Mouse (Mus musculus): ENCODE measurements around the gene Agpat4. TPM values are rescaled to one million over a fixed set of nuclear protein-coding genes. Genes with fewer than 3 reads are reported as not detected.
A peak's percentile ranks its signal among the peaks of the same experiment; 100 is the strongest.
"Not testable (repeated sequence)": the region's sequence is repeated elsewhere in the genome, so short reads cannot be mapped to it uniquely, and the experiment has no call there.

Agpat4 gene
- polyA plus RNA-seq, 1 experiment from 2014 or later, result 42.6 TPM

DNA sequence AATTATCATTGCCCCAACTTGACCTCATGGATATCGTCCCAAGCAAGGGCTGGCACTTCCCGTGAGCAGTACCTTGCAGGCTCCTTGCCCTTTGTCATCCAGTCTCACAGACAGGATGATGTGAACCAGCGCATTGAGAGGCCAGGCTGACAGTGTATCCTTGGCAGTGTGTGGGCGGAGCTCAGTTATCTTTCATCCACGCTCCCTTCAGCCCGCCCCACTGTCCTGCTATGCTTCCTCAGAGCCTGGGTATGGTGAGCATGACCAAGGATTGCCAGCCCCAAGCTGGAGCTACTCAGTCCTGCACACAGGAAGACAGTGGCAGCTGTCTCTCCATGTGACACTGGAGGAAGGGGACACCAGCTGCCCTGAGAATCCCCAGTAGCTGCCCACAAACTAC lies 97.7 kb downstream of the Agpat4 start:
- Histone ChIP-seq H3K27me3 (no peaks in the 10 kb centered on the region), H3K4me3 (no peak overlapping the region), H3K9me3 (no peaks in the 10 kb centered on the region), H3K9ac (no peak overlapping the region), H3K4me1 (no peaks in the 10 kb centered on the region), H3K27ac (no peak overlapping the region), H3K36me3 (peaks cover 88% of the 10 kb centered on the region), H3K4me2 (replicated peaks) (no peak overlapping the region)
- ATAC-seq (ENCODE audit: insufficient number of reproducible peaks, insufficient read depth, low FRiP score, low TSS enrichment), result no peak
- 76% methylated on average over 6 of the region's 6 CpGs for WGBS

GRCm38 (mm10) chr17:12221926-12222325 lies 103.4 kb downstream of the Agpat4 start:
- H3K27ac ChIP-seq, result no peak overlapping the region
- H3K36me3 ChIP-seq, result peaks cover 49% of the 10 kb centered on the region
- no peak overlapping the region for H3K4me2 ChIP-seq (replicated peaks)
- no peak overlapping the region for H3K4me3 ChIP-seq
- ATAC-seq (ENCODE audit: insufficient number of reproducible peaks, insufficient read depth, low FRiP score, low TSS enrichment), result no peak
- H3K4me1 ChIP-seq, result peaks cover 7% of the 10 kb centered on the region; the same call in 1 of the 2 replicates
- no peaks in the 10 kb centered on the region for H3K9me3 ChIP-seq
- no peaks in the 10 kb centered on the region for H3K27me3 ChIP-seq
- WGBS, result 75% methylated on average over 6 of the region's 6 CpGs
- H3K9ac ChIP-seq, result no peak overlapping the region

DNA sequence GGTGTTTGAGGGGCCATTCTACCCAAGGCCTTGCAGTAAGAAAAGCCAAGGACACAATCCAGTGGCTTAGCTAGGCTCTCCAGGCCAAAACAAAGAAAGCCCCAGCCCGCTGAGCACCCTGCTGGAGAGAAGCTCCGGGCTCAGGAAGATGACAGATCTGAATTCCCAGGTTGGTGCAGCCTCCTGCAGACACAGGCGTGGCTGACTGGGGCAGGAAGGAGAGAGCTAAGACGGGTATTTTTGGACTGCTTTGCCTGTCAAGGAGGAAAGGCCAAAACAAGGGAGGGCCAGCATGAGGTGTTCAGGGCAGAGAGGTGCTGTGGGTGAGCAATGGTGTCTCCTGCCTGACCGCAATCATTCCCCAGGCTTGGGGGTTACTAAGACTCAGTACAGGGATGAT lies 105.2 kb downstream of the Agpat4 start:
- Histone ChIP-seq H3K4me1 (peaks cover 7% of the 10 kb centered on the region; the same call in 1 of the 2 replicates), H3K27ac (no peak overlapping the region), H3K9ac (no peak overlapping the region), H3K4me2 (replicated peaks) (no peak overlapping the region), H3K27me3 (no peaks in the 10 kb centered on the region), H3K4me3 (no peak overlapping the region), H3K36me3 (peaks cover 51% of the 10 kb centered on the region), H3K9me3 (no peaks in the 10 kb centered on the region)
- no peak for ATAC-seq (ENCODE audit: insufficient number of reproducible peaks, insufficient read depth, low FRiP score, low TSS enrichment)
- WGBS, result 44% methylated on average over 5 of the region's 5 CpGs

GRCm38 (mm10) chr17:12224145-12224544 lies 105.6 kb downstream of the Agpat4 start:
- Histone ChIP-seq H3K4me1 (peaks cover 7% of the 10 kb centered on the region; the same call in 1 of the 2 replicates), H3K9ac (no peak overlapping the region), H3K27me3 (no peaks in the 10 kb centered on the region), H3K36me3 (peaks cover 52% of the 10 kb centered on the region), H3K4me3 (no peak overlapping the region), H3K9me3 (no peaks in the 10 kb centered on the region), H3K4me2 (replicated peaks) (no peak overlapping the region), H3K27ac (no peak overlapping the region)
- 80% methylated on average over 9 of the region's 9 CpGs for WGBS
- ATAC-seq (ENCODE audit: insufficient number of reproducible peaks, insufficient read depth, low FRiP score, low TSS enrichment), result no peak

DNA sequence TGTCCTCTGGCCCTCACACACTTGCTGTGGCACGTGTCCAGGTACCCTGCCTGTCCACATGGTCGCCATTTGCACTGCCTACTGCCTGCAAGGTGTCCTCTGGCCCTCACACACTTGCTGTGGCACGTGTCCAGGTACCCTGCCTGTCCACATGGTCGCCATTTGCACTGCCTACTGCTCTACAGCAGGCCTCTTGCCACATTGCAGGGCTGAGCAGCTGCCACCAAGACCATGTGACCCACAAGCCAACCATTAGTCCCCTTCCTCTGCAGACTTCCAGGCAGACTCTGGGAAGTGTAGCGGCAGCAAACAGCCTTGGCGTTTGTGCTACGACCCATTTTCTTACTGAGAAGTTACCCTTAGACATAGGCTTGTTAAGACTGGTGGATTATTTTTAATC lies 106.0 kb downstream of the Agpat4 start:
- not testable (repeated sequence) for H3K9ac ChIP-seq; H3K4me1 ChIP-seq; ATAC-seq (ENCODE audit: insufficient number of reproducible peaks, insufficient read depth, low FRiP score, low TSS enrichment); H3K4me3 ChIP-seq; H3K27me3 ChIP-seq; H3K9me3 ChIP-seq; H3K4me2 ChIP-seq (replicated peaks); H3K27ac ChIP-seq
- peaks cover 53% of the 10 kb centered on the region for H3K36me3 ChIP-seq
- WGBS, result 84% methylated on average over 7 of the region's 7 CpGs

- Histone ChIP-seq H3K4me1 (peaks cover 7% of the 10 kb centered on the region; the same call in 1 of the 2 replicates), H3K27ac (no peak overlapping the region), H3K4me2 (replicated peaks) (no peak overlapping the region), H3K4me3 (no peak overlapping the region), H3K36me3 (peaks cover 53% of the 10 kb centered on the region), H3K9ac (no peak overlapping the region), H3K27me3 (no peaks in the 10 kb centered on the region), H3K9me3 (no peaks in the 10 kb centered on the region)
- no peak for ATAC-seq (ENCODE audit: insufficient number of reproducible peaks, insufficient read depth, low FRiP score, low TSS enrichment)
- 52% methylated on average over 1 of the region's 1 CpGs for WGBS
Observed at GRCm38 (mm10) chr17:12225227-12225626, 106.7 kb downstream of the Agpat4 start.

GRCm38 (mm10) chr17:12226551-12226950 lies 108.0 kb downstream of the Agpat4 start:
- no peak for ATAC-seq (ENCODE audit: insufficient number of reproducible peaks, insufficient read depth, low FRiP score, low TSS enrichment)
- Histone ChIP-seq H3K36me3 (peaks cover 53% of the 10 kb centered on the region), H3K4me2 (replicated peaks) (no peak overlapping the region), H3K9me3 (no peaks in the 10 kb centered on the region), H3K27ac (no peak overlapping the region), H3K4me1 (peaks cover 7% of the 10 kb centered on the region; the same call in 1 of the 2 replicates), H3K9ac (no peak overlapping the region), H3K4me3 (no peak overlapping the region), H3K27me3 (no peaks in the 10 kb centered on the region)
- WGBS, result 24% methylated on average over 12 of the region's 12 CpGs

DNA sequence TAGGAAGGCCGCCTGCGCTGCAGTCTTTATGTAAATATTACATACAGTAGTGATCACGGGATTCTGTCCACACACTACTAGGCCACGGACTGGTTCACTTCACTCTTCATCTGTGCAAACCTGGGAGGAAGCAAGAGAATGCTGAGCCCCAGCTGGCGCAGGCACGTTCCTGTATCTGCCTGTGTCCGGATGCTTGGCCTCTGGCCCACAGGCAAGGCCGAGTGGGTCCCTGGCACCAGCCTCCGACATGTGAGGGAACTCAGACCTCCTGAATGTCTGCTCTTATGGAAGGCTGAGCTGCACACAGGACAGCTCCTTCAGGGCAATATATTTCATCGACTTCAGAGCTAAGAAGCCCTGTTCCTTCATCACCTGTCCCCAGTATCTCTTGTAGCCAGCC lies 109.5 kb downstream of the Agpat4 start:
- 84% methylated on average over 10 of the region's 10 CpGs for WGBS
- 0 out of 2 replicates have a peak overlapping the region, but pooled peaks have one; percentile 30 for H3K27ac ChIP-seq
- H3K9me3 ChIP-seq, result no peaks in the 10 kb centered on the region
- no peak overlapping the region for H3K9ac ChIP-seq
- peaks cover 58% of the 10 kb centered on the region for H3K36me3 ChIP-seq
- no peak overlapping the region for H3K4me2 ChIP-seq (replicated peaks)
- H3K4me1 ChIP-seq, result peaks cover 7% of the 10 kb centered on the region; the same call in 1 of the 2 replicates
- no peaks in the 10 kb centered on the region for H3K27me3 ChIP-seq
- ATAC-seq (ENCODE audit: insufficient number of reproducible peaks, insufficient read depth, low FRiP score, low TSS enrichment), result no peak
- H3K4me3 ChIP-seq, result no peak overlapping the region

DNA sequence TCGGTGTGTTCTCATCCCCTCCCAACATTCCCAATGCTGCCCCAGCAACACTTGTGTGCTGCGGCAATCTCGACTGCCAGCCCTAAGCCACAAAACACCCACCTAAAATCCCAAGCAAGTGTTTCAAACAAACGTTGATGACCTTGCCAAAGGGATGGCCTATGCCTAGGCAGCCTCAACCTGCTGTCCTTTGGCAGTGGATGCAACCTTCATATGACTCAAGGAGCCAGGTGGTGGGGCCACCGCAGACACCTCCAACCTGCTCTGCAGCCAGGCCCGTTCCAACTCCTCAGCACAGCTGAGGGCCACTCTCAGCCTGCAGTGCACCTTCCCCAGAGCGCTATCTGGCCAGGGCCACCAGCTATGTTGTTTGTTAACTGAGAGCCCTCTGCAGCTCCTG lies 110.0 kb downstream of the Agpat4 start:
- no peak for ATAC-seq (ENCODE audit: insufficient number of reproducible peaks, insufficient read depth, low FRiP score, low TSS enrichment)
- H3K36me3 ChIP-seq, result peaks cover 63% of the 10 kb centered on the region
- H3K4me1 ChIP-seq, result peaks cover 7% of the 10 kb centered on the region; the same call in 1 of the 2 replicates
- H3K27me3 ChIP-seq, result no peaks in the 10 kb centered on the region
- H3K4me2 ChIP-seq (replicated peaks), result no peak overlapping the region
- no peaks in the 10 kb centered on the region for H3K9me3 ChIP-seq
- 92% methylated on average over 7 of the region's 7 CpGs for WGBS
- H3K4me3 ChIP-seq, result no peak overlapping the region
- H3K27ac ChIP-seq, result no peak overlapping the region
- H3K9ac ChIP-seq, result no peak overlapping the region

GRCm38 (mm10) chr17:12229756-12230155 lies 111.3 kb downstream of the Agpat4 start:
- Histone ChIP-seq H3K27me3 (no peaks in the 10 kb centered on the region), H3K4me3 (no peak overlapping the region), H3K36me3 (peaks cover 69% of the 10 kb centered on the region), H3K4me1 (peaks cover 7% of the 10 kb centered on the region; the same call in 1 of the 2 replicates), H3K27ac (no peak overlapping the region), H3K9me3 (no peaks in the 10 kb centered on the region), H3K4me2 (replicated peaks) (no peak overlapping the region), H3K9ac (no peak overlapping the region)
- 92% methylated on average over 9 of the region's 9 CpGs for WGBS
- no peak for ATAC-seq (ENCODE audit: insufficient number of reproducible peaks, insufficient read depth, low FRiP score, low TSS enrichment)

DNA sequence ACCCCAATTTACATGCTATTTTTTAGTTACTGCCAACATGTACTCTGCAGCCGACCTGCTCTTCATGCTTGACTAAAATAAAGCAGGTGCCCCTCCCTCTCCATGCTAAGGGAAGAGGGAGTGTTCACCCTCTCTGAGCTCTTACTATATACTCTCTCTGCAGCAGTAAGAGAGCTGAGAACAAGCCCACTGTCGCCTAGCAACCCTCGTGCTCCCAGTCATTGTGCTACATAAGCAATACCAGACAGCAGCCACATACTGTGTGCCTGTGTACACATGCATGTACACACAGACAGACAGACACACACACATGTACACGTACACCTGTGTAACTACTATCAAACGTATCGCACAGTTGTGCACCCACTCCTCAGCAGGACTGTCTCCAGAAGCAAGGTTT lies 111.7 kb downstream of the Agpat4 start:
- no peak overlapping the region for H3K27ac ChIP-seq
- no peak for ATAC-seq (ENCODE audit: insufficient number of reproducible peaks, insufficient read depth, low FRiP score, low TSS enrichment)
- no peaks in the 10 kb centered on the region for H3K9me3 ChIP-seq
- H3K4me2 ChIP-seq (replicated peaks), result no peak overlapping the region
- H3K4me3 ChIP-seq, result no peak overlapping the region
- peaks cover 73% of the 10 kb centered on the region for H3K36me3 ChIP-seq
- WGBS, result 87% methylated on average over 6 of the region's 6 CpGs
- no peak overlapping the region for H3K9ac ChIP-seq
- peaks cover 7% of the 10 kb centered on the region; the same call in 1 of the 2 replicates for H3K4me1 ChIP-seq
- no peaks in the 10 kb centered on the region for H3K27me3 ChIP-seq

- no peak for ATAC-seq (ENCODE audit: insufficient number of reproducible peaks, insufficient read depth, low FRiP score, low TSS enrichment)
- Histone ChIP-seq H3K36me3 (peaks cover 82% of the 10 kb centered on the region), H3K9ac (no peak overlapping the region), H3K4me3 (no peak overlapping the region), H3K27me3 (no peaks in the 10 kb centered on the region), H3K4me2 (replicated peaks) (no peak overlapping the region), H3K27ac (no peak overlapping the region), H3K9me3 (no peaks in the 10 kb centered on the region), H3K4me1 (peaks cover 7% of the 10 kb centered on the region; the same call in 1 of the 2 replicates)
- 93% methylated on average over 7 of the region's 7 CpGs for WGBS
Observed at GRCm38 (mm10) chr17:12231087-12231486, 112.6 kb downstream of the Agpat4 start.

DNA sequence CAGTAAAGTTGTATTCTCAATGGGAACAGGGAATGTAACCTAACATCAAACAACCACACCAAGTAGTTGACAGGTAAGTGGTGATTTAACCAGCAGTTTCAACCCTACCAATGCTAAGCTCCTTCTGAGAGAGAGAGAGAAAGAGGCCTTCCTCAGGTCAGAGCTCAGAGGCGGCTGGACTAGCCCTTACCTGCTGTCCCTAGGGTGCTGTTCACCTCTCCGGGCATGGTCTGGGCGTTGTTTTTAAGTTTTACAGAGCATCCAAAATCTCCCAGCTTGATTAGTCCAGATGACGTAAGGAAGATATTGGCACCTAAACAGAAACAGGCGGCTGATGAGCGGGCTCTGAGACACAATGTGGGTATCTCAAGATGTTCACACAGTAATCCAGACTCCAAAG lies 114.2 kb downstream of the Agpat4 start:
- Histone ChIP-seq H3K4me1 (no peaks in the 10 kb centered on the region), H3K27ac (no peak overlapping the region), H3K4me3 (no peak overlapping the region), H3K27me3 (no peaks in the 10 kb centered on the region), H3K4me2 (replicated peaks) (no peak overlapping the region), H3K9me3 (no peaks in the 10 kb centered on the region), H3K9ac (no peak overlapping the region), H3K36me3 (peaks cover 84% of the 10 kb centered on the region)
- no peak for ATAC-seq (ENCODE audit: insufficient number of reproducible peaks, insufficient read depth, low FRiP score, low TSS enrichment)
- WGBS, result 89% methylated on average over 6 of the region's 6 CpGs

Measured in embryonic facial prominence, embryonic 12.5 days (tissue).